Mouse (Mus musculus): ENCODE measurements at regions not wholly inside any gene's neighbourhood (a gene's known extent, or its start where the extent isn't known, plus 50 kb on each side); places are given as distances from the start of the nearest gene placed in this dataset.

DNA sequence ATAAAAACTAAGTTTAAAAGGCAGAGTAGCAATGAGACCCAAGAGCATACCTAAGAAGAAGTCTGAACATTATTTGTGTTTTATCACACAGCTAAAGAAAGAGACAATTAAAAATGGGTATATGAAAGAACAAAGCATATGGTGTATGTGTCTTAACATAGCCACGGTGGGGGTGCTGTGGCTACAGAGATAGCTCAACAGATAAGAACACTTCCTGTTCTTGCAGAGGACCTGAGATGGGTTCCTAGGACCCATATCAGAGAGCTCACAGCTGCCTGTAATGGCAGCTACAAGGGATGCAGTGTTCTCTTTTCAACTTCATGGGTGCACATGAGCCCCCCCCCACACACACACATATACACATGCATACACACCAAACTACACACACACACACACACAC is 267.0 kb downstream of the Nedd1 start:
- no peak overlapping the region for H3K4me3 ChIP-seq (replicated peaks)
- H3K9ac ChIP-seq, result no peak overlapping the region
- no peaks in the 10 kb centered on the region for H3K4me1 ChIP-seq
- H3K27me3 ChIP-seq (replicated peaks), result no peaks in the 10 kb centered on the region
- no peaks in the 10 kb centered on the region for H3K36me3 ChIP-seq
- no peak for ATAC-seq (ENCODE audit: insufficient read depth, low FRiP score, low read depth)
- H3K4me2 ChIP-seq, result no peak overlapping the region
- WGBS, result 62% methylated on average over 1 of the region's 1 CpGs
- no peaks in the 10 kb centered on the region for H3K9me3 ChIP-seq
- H3K27ac ChIP-seq, result no peak overlapping the region

DNA sequence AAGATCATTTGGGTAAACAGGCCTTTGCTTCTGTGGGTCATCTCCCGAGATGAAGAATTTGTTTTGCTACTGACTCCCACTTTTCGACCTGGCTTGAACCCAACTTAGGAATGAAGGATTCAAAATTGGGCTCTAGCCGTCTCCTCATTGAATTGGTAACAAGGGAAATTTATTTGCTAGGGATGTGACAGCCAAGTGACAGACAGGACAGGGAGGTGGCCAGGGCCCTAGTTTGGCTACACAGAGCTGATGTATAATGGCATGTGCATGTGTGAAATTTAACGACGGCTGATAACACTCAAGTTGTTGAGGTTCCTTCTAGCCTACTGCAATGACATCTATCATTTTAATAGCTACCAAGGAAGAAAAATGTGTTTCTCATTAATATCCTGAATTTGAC is 268.7 kb downstream of the Nedd1 start:
- H3K4me3 ChIP-seq (replicated peaks), result no peak overlapping the region
- WGBS, result 67% methylated on average over 5 of the region's 5 CpGs
- H3K36me3 ChIP-seq, result no peaks in the 10 kb centered on the region
- no peak for ATAC-seq (ENCODE audit: insufficient read depth, low FRiP score, low read depth)
- no peak overlapping the region for H3K27ac ChIP-seq
- no peaks in the 10 kb centered on the region for H3K4me1 ChIP-seq
- no peak overlapping the region for H3K9ac ChIP-seq
- no peaks in the 10 kb centered on the region for H3K9me3 ChIP-seq
- H3K4me2 ChIP-seq, result no peak overlapping the region
- no peaks in the 10 kb centered on the region for H3K27me3 ChIP-seq (replicated peaks)

DNA sequence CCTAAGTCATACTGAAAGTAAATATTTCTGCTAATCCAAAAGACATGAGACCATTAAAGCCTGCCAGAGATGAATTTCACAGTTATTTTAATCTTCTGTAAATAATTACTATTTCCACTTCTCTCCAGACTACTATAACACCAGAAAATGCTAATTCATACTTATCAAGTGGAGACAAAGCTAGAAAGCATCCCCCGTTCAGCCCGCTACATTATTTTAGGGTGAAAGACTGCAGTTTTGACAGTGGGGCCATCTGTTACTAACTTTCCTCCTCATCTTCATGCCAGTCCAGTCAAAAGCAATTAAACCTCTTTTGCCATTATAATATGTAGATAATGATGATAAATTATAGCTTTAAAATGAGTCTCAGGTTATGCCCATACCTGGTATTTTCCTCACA is 276.3 kb downstream of the Nedd1 start:
- H3K4me1 ChIP-seq, result no peaks in the 10 kb centered on the region
- 50% methylated on average over 2 of the region's 2 CpGs for WGBS
- H3K27me3 ChIP-seq (replicated peaks), result no peaks in the 10 kb centered on the region
- H3K27ac ChIP-seq, result no peak overlapping the region
- H3K9me3 ChIP-seq, result no peaks in the 10 kb centered on the region
- no peak overlapping the region for H3K9ac ChIP-seq
- H3K36me3 ChIP-seq, result no peaks in the 10 kb centered on the region
- no peak overlapping the region for H3K4me2 ChIP-seq
- ATAC-seq (ENCODE audit: insufficient read depth, low FRiP score, low read depth), result no peak
- H3K4me3 ChIP-seq (replicated peaks), result no peak overlapping the region

DNA sequence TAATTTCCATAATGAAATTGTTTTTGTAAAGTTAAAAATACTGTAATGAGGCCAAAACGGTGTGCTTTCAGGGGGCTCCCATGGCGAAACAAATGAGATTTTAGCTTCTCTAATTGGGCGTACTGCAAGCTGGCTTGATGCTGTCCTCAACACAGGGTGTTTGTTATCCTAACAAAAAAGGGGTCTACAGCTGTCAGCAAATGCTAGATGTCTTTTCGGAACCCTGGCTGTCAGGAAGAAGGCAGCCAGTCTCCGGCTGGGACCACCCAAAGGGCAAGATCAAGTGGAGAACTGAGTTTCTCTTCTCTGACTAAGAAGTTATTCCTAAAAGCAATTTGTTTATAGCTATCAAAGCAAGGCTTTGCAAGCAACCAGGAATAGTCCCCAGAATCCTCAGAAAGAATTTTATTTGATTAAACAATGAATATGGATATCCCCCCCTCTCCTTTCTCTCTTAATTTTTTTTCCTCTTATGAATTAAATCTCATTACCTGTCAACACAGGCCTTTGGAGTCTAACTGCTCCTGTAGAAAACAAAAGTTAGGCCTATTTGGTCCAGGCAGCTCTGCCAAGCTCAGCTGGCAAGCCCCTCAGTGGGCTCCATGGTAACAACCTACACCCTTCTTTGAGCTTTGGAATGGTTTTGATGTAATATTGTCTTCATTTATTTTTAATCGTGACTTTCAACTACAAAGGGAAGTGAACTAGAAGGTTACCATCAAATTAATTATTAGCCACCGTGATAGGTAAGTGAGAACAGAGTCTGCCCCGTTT is 283.4 kb downstream of the Nedd1 start:
- Histone ChIP-seq H3K36me3 (no peaks in the 10 kb centered on the region), H3K27ac (no peak overlapping the region), H3K9me3 (no peaks in the 10 kb centered on the region), H3K4me2 (no peak overlapping the region), H3K4me3 (replicated peaks) (no peak overlapping the region), H3K27me3 (replicated peaks) (no peaks in the 10 kb centered on the region), H3K9ac (no peak overlapping the region), H3K4me1 (no peaks in the 10 kb centered on the region)
- no peak for ATAC-seq (ENCODE audit: insufficient read depth, low FRiP score, low read depth)
- WGBS, result 48% methylated on average over 8 of the region's 8 CpGs

DNA sequence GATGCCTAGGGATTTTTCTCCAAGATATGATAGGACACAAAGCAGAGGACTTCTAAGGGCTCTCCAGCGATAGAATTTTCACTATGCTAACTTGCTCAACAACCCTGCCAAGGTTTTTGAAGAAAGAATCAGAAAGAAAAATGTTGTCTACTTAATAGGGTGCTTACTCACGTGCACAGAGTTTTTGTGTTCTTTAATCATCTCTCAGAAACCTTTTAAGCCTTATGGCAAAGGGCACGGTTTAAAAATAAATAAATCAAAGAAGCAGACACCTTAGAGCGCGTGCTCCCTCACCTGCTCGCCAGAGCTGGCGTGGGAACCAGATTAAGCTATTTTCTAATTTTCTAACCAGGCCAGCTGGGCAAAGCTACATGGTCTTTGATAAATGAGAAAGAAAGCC is 293.0 kb downstream of the Nedd1 start:
- no peak overlapping the region for H3K27ac ChIP-seq
- H3K4me3 ChIP-seq (replicated peaks), result no peak overlapping the region
- H3K36me3 ChIP-seq, result no peaks in the 10 kb centered on the region
- H3K9me3 ChIP-seq, result no peaks in the 10 kb centered on the region
- no peak overlapping the region for H3K4me2 ChIP-seq
- no peak overlapping the region for H3K9ac ChIP-seq
- no peaks in the 10 kb centered on the region for H3K4me1 ChIP-seq
- H3K27me3 ChIP-seq (replicated peaks), result no peaks in the 10 kb centered on the region
- no peak for ATAC-seq (ENCODE audit: insufficient read depth, low FRiP score, low read depth)
- WGBS, result 32% methylated on average over 7 of the region's 7 CpGs

DNA sequence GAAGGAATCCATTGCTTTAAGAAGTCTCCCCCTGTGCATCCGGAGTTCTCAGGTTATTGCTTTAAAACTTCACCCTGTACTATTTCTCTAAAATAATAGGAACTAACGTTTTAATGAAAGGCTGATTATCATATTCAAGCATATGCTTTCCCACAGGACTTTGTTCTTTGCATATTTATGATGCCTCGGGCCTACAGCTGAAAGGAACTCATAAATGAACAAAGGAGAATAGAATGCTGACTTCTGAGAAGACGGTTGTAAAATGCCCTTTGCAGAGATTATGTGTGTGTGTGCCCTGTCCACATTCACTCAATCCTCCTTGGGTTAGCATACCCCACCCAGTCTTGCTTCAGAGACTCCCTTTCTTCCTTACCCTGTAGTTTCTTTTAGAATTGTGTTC is 294.2 kb downstream of the Nedd1 start:
- Histone ChIP-seq H3K4me2 (no peak overlapping the region), H3K36me3 (no peaks in the 10 kb centered on the region), H3K9ac (no peak overlapping the region), H3K27ac (no peak overlapping the region), H3K4me3 (replicated peaks) (no peak overlapping the region), H3K9me3 (no peaks in the 10 kb centered on the region), H3K4me1 (no peaks in the 10 kb centered on the region), H3K27me3 (replicated peaks) (no peaks in the 10 kb centered on the region)
- ATAC-seq (ENCODE audit: insufficient read depth, low FRiP score, low read depth), result no peak
- WGBS, result 67% methylated on average over 4 of the region's 4 CpGs

DNA sequence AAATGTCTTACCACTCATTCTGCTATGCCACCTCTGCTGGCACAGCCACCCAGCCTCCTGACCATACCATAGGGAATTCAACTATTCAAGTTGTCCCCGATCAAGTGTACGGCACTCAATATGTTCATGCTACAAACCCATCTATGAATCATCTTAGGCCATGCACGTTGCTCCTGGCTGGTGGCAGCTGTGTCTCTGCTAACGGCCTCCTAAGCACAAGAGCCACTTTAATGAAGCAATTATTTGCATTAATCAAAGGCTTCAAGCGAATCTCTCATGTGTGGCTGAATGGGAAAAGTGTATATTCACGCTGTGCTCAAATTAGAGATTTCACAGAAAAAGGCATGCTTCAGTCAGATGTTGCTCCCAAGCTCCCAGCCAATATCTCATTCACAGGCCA is 295.8 kb downstream of the Nedd1 start:
- Histone ChIP-seq H3K36me3 (no peaks in the 10 kb centered on the region), H3K4me3 (replicated peaks) (no peak overlapping the region), H3K9me3 (no peaks in the 10 kb centered on the region), H3K27ac (no peak overlapping the region), H3K9ac (no peak overlapping the region), H3K4me2 (no peak overlapping the region), H3K4me1 (no peaks in the 10 kb centered on the region), H3K27me3 (replicated peaks) (no peaks in the 10 kb centered on the region)
- WGBS, result 83% methylated on average over 6 of the region's 6 CpGs
- ATAC-seq (ENCODE audit: insufficient read depth, low FRiP score, low read depth), result no peak

DNA sequence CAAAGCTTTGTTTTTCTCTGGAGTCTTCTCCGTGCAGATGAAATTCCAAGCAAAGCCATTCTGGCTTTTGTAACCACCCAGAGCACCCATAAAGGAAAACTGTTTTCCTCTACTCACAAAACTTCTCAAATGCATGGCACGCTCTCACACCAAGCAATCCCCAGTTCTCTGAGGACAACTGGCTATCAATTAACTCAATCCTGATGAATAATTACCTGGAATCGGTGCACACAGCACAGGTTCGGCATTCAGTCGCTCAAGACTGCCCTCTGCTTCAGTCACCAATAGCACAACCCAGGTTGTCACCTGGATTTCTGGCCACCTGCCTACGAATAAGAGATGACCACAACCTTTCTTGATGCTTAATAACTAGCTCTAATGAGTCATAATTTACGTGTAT is 309.5 kb downstream of the Nedd1 start:
- Histone ChIP-seq H3K27ac (no peak overlapping the region), H3K27me3 (replicated peaks) (no peaks in the 10 kb centered on the region), H3K36me3 (no peaks in the 10 kb centered on the region), H3K4me1 (no peaks in the 10 kb centered on the region), H3K9me3 (no peaks in the 10 kb centered on the region), H3K4me2 (no peak overlapping the region), H3K4me3 (replicated peaks) (no peak overlapping the region), H3K9ac (no peak overlapping the region)
- WGBS, result 77% methylated on average over 7 of the region's 7 CpGs
- ATAC-seq (ENCODE audit: insufficient read depth, low FRiP score, low read depth), result no peak

DNA sequence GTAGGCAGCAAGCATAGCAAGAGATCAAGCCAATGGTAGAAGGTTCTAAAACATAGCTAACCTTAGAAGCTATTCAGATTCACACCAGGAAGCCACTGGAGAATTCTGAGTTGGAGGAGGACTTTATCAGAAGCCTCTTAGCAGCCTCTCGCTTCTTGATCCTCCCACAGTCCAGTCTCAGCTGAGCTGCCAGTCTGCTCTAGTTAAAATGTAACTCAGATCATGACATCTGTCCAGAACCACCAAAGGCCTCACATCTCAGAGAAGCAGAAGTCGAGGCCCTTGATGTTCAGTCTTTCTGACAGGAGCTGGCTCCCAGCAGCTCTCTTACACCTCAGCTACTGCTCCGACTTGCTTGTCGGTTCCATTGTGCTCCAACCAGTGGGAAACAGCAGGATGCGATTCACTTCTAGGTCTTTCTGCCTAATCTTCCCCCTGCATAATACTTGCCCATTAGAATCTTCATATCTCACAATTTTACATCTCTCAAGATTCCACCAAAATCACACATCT is 311.4 kb downstream of the Nedd1 start:
- no peaks in the 10 kb centered on the region for H3K9me3 ChIP-seq
- 68% methylated on average over 5 of the region's 5 CpGs for WGBS
- no peak for ATAC-seq (ENCODE audit: insufficient read depth, low FRiP score, low read depth)
- no peaks in the 10 kb centered on the region for H3K27me3 ChIP-seq (replicated peaks)
- no peak overlapping the region for H3K27ac ChIP-seq
- no peaks in the 10 kb centered on the region for H3K4me1 ChIP-seq
- H3K9ac ChIP-seq, result no peak overlapping the region
- H3K4me2 ChIP-seq, result no peak overlapping the region
- no peaks in the 10 kb centered on the region for H3K36me3 ChIP-seq
- no peak overlapping the region for H3K4me3 ChIP-seq (replicated peaks)

DNA sequence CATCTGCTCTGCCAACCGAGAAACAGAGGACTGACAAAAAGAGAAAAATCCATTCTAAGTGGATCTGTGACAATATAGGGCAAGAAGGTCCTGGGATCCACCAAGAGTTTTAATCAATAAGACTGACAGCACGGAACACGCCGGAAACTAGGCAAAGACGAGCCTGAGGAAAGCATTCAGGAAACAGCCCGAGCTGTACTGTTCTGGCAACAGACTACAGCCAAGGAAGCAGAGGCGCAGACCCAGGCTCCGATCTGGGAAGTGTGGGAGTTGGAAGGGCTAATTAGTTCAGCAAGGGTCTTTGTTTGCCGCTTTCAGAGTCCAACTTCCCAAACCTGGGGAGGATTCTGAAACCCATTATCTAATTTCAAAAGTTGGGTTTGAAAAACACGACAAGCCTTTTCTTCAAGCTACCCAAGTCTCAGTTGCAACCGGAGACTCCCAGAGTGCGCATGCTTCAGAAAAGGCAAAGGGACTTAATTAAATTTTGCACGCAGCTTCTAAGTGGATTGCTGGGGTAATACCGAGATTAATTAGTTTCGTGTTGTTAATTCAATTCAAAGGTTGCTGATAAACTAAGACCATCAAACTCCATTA is 317.4 kb downstream of the Nedd1 start:
- no peaks in the 10 kb centered on the region for H3K36me3 ChIP-seq
- ATAC-seq (ENCODE audit: insufficient read depth, low FRiP score, low read depth), result no peak
- H3K27ac ChIP-seq, result no peak overlapping the region
- no peak overlapping the region for H3K9ac ChIP-seq
- H3K4me3 ChIP-seq (replicated peaks), result no peak overlapping the region
- no peaks in the 10 kb centered on the region for H3K9me3 ChIP-seq
- H3K4me1 ChIP-seq, result no peaks in the 10 kb centered on the region
- no peak overlapping the region for H3K4me2 ChIP-seq
- H3K27me3 ChIP-seq (replicated peaks), result no peaks in the 10 kb centered on the region
- 79% methylated on average over 15 of the region's 15 CpGs for WGBS

DNA sequence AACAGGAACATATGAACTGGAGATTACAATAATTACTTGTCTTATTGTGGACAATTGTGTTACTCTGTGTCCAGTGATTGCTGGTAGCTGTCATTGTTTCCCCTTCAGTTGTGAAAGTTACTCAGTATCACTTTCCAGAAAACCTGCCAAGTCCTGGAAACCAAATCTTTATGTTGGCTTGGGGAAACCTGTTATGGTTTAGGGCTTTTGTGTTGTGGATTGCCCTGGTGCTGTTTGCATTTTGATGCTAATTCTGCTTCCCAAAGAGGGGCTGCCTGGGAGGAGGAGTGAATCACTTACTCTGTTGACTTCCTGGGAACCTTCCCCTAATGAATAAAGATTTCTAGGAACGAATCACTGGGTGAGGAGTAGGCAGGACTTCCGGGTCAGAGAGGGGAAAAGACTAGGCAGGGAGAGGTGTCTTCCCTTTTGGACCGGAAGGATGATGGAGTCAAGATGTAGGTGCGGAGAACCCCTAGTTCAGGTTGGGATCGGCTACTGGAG is 321.6 kb downstream of the Nedd1 start:
- ATAC-seq (ENCODE audit: insufficient read depth, low FRiP score, low read depth), result no peak
- Histone ChIP-seq H3K9ac (no peak overlapping the region), H3K4me1 (no peaks in the 10 kb centered on the region), H3K9me3 (no peaks in the 10 kb centered on the region), H3K27ac (no peak overlapping the region), H3K4me2 (no peak overlapping the region), H3K4me3 (replicated peaks) (no peak overlapping the region), H3K27me3 (replicated peaks) (no peaks in the 10 kb centered on the region), H3K36me3 (no peaks in the 10 kb centered on the region)
- WGBS, result 90% methylated on average over 5 of the region's 5 CpGs

DNA sequence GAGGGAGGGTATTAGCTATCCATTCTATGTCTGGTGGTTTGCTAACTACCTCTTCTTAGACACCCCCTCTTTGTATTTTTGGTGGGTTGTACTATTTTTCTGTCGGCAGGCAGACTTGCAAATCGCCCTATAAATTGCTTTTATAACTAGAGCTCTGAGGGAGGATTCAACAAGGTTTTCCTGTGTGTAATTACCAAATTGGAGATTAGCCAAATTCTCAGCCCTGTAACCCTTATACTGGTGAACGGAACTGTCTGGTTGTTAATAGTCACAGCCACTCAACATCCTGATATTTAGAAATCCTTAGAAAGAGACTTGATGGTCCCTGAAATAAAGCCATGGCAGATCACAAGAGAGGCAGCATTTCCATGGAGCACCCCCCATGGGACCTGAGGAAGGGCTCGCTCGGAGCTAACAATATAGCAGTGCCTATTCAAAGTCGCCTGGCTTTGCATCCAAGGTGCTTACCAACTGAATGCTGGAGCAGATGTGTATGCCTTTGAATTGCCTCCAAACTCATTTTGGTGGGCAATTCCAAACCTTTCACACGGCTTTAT is 333.0 kb downstream of the Nedd1 start:
- Histone ChIP-seq H3K9ac (no peak overlapping the region), H3K9me3 (no peaks in the 10 kb centered on the region), H3K27ac (no peak overlapping the region), H3K4me3 (replicated peaks) (no peak overlapping the region), H3K4me2 (no peak overlapping the region), H3K4me1 (no peaks in the 10 kb centered on the region), H3K27me3 (replicated peaks) (no peaks in the 10 kb centered on the region), H3K36me3 (no peaks in the 10 kb centered on the region)
- 64% methylated on average over 7 of the region's 7 CpGs for WGBS
- no peak for ATAC-seq (ENCODE audit: insufficient read depth, low FRiP score, low read depth)

Data from stomach, embryonic 15.5 days (tissue).